Mouse (Mus musculus) testis, adult 2 months (tissue): Measurements from ENCODE around the gene Kcne4. TPM values are rescaled to one million over a fixed set of nuclear protein-coding genes. Genes with fewer than 3 reads are reported as not detected.
"Not testable (repeated sequence)": the region's sequence is repeated elsewhere in the genome, so short reads cannot be mapped to it uniquely, and the experiment has no call there.

ENCODE experiments used
- H3K27ac ChIP-seq: fragments of 200-500 bp; 2 replicates; pipeline ENCODE4 v1.5.1; 2012; ENCODE audit warnings: low read depth, low read length; ENCODE audit not compliant: control insufficient read depth, insufficient read depth
- H3K27me3 ChIP-seq: fragments of 200-500 bp; 2 replicates; pipeline ENCODE4 v1.6.1; 2012; ENCODE audit warnings: mild to moderate bottlenecking, low read length, moderate library complexity; ENCODE audit not compliant: control insufficient read depth, insufficient read depth
- H3K36me3 ChIP-seq: fragments of 200-500 bp; 2 replicates; pipeline ENCODE4 v1.6.1; 2012; ENCODE audit warnings: mild to moderate bottlenecking, low read length; ENCODE audit not compliant: control insufficient read depth, insufficient read depth
- H3K4me1 ChIP-seq: fragments of 200-500 bp; 2 replicates; pipeline ENCODE4 v1.6.1; 2012; ENCODE audit warnings: low read length; ENCODE audit not compliant: control insufficient read depth, insufficient read depth
- H3K4me3 ChIP-seq: fragments of 200-500 bp; 2 replicates; pipeline ENCODE4 v1.5.1; 2012; ENCODE audit warnings: low read depth, mild to moderate bottlenecking, low read length, moderate library complexity, mixed read lengths; ENCODE audit not compliant: control insufficient read depth
- CTCF ChIP-seq: fragments of 200-500 bp; IDR thresholded peaks from 2 replicates; pipeline ENCODE4 v1.5.1; 2012; ENCODE audit warnings: low read depth, mild to moderate bottlenecking, inconsistent platforms, low read length, moderate library complexity; ENCODE audit not compliant: control insufficient read depth, insufficient read depth, insufficient replicate concordance
- POLR2A ChIP-seq: fragments of 200-500 bp; IDR thresholded peaks from 2 replicates; pipeline ENCODE4 v1.6.1; 2012; ENCODE audit warnings: low read depth, mild to moderate bottlenecking, inconsistent platforms, low read length, moderate library complexity; ENCODE audit not compliant: control insufficient read depth
- polyA plus RNA-seq: library from polyadenylated mRNA; depleted of rRNA; stranded (reverse); fragments of >200 nt; gene quantifications from 2 replicates; pipeline ENCODE4 v1.2.3, GENCODE M21; 2012; rRNA removed

Gene Kcne4
- polyA plus RNA-seq: 0.96 and 1.1 TPM in 2 replicates

- TF ChIP-seq CTCF (no peak), POLR2A (no peak)
- Histone ChIP-seq H3K36me3 (no peaks in the 10 kb centered on the region), H3K4me1 (peaks cover 5% of the 10 kb centered on the region), H3K4me3 (peak within 1 kb of the TSS; percentile 19), H3K27ac (no peak within 1 kb of the TSS), H3K27me3 (no peaks in the 10 kb centered on the region)
These were observed at the start of gene Kcne4 for GRCm38 (mm10) chr1:78816639-78817038. Kcne4 (plus strand) TSS chr1:78816758.

DNA sequence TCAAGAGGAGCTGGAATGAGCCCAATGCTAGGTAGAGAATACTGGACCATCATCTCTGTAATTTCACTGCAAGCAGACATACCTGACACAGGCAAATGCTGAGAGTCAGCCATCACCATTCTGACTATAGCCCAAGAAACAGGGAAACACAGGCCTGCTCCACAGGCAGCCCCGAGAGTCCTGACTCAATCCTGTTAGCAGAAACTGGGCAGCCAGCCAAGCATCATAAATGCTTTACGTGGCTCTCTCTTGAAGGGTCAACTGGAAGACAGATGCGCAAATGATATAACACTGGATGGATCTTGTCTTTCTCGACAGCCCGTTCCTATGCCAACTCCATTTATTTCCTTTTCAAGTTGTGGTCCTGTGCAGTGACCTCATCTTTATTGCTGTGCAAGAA, 34.7 kb upstream of the Kcne4 start:
- H3K4me3 ChIP-seq: no peak overlapping the region
- TF ChIP-seq POLR2A: no peak
- TF ChIP-seq CTCF: no peak

DNA sequence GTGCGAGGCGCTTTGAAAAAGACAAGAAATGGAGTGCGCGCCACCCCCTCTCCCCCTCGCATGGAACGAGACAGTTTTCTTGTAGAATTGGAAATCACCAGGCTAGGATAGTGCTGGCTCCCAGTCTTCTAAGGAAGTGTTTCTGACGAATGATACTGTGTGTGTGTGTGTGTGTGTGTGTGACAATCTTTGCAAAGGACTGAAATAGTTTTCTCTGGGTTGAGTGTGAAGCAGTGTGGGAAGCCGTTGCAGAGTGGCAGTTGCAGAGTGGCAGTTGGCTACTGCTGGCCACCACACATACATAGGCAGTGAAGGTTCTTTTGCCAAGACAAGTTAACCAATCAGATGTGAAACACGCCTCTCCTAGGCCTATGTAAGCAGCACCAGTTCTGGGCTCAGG, 31.6 kb upstream of the Kcne4 start:
- not testable (repeated sequence) for H3K4me3 ChIP-seq, H3K27me3 ChIP-seq, H3K27ac ChIP-seq, H3K4me1 ChIP-seq, H3K36me3 ChIP-seq

More for the DNA sequence above, 34.7 kb upstream of the Kcne4 start:
- Histone ChIP-seq H3K27ac (no peak overlapping the region), H3K27me3 (no peaks in the 10 kb centered on the region), H3K36me3 (no peaks in the 10 kb centered on the region), H3K4me1 (no peaks in the 10 kb centered on the region)

- Histone ChIP-seq H3K36me3 (no peaks in the 10 kb centered on the region), H3K27me3 (no peaks in the 10 kb centered on the region), H3K4me3 (no peak overlapping the region), H3K27ac (no peak overlapping the region), H3K4me1 (no peaks in the 10 kb centered on the region)
- TF ChIP-seq POLR2A: no peak
- no peak for TF ChIP-seq CTCF
These were observed 26.8 kb upstream of the Kcne4 start for GRCm38 (mm10) chr1:78789744-78790143.

DNA sequence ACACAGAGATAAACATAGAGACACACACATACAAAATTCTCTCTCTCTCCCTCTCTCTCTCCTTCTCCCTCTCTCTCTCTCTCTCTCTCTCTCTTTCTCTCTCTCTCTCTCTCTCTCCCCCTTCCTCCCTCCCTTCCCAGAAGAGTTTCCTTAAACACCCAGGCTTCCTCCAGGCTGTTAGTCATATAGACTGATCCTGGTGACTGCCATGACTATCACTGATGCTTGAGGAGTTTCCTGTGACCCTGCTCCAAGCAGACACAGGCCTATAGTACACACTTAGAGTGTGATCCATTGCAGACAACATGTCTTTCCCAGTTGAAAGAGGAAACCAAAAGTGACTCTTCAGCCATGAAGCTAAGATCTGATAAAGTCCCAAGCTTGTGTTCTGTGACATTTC, 9.1 kb upstream of the Kcne4 start:
- TF ChIP-seq POLR2A (no peak), CTCF (no peak)
- H3K4me3 ChIP-seq: no peak overlapping the region
- no peaks in the 10 kb centered on the region for H3K36me3 ChIP-seq
- H3K27me3 ChIP-seq: no peaks in the 10 kb centered on the region
- no peaks in the 10 kb centered on the region for H3K4me1 ChIP-seq
- no peak overlapping the region for H3K27ac ChIP-seq

DNA sequence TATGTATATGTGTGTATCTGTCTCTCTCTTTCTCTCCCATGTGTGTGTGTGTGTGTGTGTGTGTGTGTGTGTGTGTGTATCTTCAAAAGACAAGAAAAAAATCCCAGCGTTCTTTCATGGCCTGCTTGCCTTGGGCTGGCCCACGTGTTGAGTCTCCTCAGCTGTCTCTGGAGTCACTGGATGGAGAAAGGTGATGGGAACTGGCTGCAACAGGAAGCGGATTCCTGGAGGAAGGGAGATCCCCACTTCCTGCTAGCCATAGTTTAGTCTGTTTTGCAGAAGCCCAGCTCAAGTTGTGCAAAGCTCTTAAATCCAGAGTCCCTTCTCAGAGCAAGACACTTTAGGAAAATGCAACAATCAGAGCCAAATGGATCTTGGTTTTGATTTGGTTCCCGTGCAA, 6.7 kb upstream of the Kcne4 start:
- H3K4me3 ChIP-seq: no peak overlapping the region
- H3K36me3 ChIP-seq: no peaks in the 10 kb centered on the region
- H3K27ac ChIP-seq: no peak overlapping the region
- H3K4me1 ChIP-seq: no peaks in the 10 kb centered on the region
- no peaks in the 10 kb centered on the region for H3K27me3 ChIP-seq
- TF ChIP-seq POLR2A (no peak), CTCF (no peak)

- Histone ChIP-seq H3K4me1 (no peaks in the 10 kb centered on the region), H3K27me3 (no peaks in the 10 kb centered on the region), H3K27ac (no peak overlapping the region), H3K36me3 (no peaks in the 10 kb centered on the region), H3K4me3 (no peak overlapping the region)
- TF ChIP-seq CTCF (no peak), POLR2A (no peak)
These were observed 5.7 kb upstream of the Kcne4 start for GRCm38 (mm10) chr1:78810904-78811303.

GRCm38 (mm10) chr1:78811975-78812490, 4.5 kb upstream of the Kcne4 start:
- no peaks in the 10 kb centered on the region for H3K4me1 ChIP-seq
- no peaks in the 10 kb centered on the region for H3K36me3 ChIP-seq
- H3K27me3 ChIP-seq: no peaks in the 10 kb centered on the region
- TF ChIP-seq CTCF (no peak), POLR2A (no peak)
- H3K4me3 ChIP-seq: no peak overlapping the region
- H3K27ac ChIP-seq: 0 out of 2 replicates have a peak overlapping the region, but pooled peaks have one; percentile 5
